Mouse (Mus musculus) c-Kit-positive CD71-positive TER-119-positive erythroid progenitor cells, embryonic 14.5 days (primary cell): ENCODE results near the gene Sos1.
A peak's percentile ranks its signal among the peaks of the same experiment; 100 is the strongest.

ENCODE experiments used
- DNase-seq: peaks from one replicate; pipeline ENCODE4 v3.0.0-alpha.2; 2013; ENCODE audit warnings: low spot score

The Sos1 gene

GRCm38 (mm10) chr17:80480031-80480854 is at the start of gene Sos1:
Gene Sos1, minus strand, starts transcription at chr17:80480453.
- DNase-seq, result peak; percentile 86

DNA sequence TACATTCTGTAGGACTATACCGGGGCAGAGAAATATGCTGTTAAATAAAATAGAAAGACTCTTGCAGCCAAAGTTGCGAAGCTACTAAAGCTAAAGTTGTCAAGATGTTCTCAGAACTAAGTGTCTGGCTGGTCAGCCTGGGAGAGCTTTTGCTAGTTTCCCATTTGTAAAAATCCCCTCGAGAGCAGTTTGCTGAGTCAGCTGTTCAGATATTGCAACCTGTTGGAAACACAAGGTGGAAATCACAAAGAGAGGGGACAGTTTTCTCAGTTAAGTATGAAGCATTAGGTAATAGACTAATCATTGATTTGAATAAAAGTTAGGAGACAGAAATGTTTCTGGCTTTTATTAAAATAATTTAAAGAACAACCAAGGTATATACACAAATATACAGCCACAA is 43.0 kb upstream of the Sos1 start:
- no peak for DNase-seq

- DNase-seq, result no peak
Measured at GRCm38 (mm10) chr17:80522229-80522556, 41.9 kb upstream of the Sos1 start.

DNA sequence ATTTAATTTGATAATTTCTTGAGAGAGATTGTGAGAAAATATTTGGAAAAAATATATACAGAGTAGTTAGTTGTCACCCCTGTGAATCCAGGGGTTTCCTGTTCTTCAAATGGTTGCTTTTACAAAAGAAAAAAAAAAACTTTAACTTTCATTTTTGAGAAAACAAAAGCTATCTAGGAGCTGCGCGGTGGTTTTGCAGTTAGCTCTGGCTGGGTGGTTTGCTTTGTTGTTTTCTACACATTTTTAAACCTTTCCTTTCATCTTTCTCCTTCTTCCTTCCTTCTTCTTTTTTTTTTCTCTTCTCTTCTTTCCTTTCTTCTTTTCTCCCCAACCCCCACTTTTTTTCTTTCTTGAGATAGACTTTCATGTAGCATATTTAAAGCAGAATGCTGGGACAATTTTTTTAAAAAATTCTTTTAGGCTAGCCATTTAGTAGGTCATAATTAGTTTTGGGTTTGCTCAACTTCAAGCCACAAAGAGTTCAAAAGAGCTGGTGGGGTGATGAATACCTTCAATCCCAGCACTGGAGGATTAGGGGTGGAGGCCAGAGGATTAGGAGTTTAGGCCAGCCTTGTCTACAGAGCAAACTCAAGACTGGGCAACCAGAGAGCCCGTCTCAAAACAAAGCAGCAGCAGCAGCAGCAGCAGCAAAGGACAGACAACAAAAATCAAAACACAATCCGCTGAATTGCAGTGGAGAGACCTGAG is 41.4 kb upstream of the Sos1 start:
- no peak for DNase-seq

DNA sequence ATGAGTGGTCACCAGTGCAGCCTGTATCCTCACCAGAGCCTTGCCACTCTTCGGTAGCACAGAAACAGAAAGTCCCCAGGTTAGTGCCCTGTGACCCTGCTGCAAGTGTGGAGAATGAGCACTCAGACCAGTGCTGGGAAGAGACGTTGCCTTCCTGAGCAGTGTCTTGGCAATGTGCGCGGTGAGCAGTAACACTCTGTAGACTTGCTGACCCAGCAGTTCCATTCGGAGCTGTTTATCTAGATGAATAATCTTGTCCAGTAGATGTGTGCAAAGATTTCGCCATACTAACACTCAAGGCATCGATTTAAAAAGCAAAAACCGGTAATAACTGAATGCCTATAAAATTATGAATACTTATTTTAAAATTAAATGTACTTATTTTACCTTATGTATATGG is 40.3 kb upstream of the Sos1 start:
- no peak for DNase-seq

DNA sequence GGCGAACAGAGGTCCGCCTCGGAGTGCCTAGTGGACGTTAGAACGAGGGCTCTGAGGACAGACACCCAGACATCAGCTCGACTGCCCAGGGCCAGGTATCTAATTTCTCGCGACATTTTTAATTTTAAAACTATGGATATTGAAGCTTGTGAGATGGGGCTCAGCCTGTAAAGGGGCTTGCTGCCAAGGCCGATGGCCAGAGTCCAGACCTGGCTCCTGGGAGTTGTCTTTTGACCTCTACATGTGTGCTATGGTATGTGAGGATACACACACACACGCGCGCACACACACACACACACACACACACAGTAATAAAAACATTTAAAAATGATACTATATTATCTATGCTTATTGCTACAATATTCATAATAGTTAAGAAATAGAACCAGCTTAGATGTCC is 38.6 kb upstream of the Sos1 start:
- no peak for DNase-seq

GRCm38 (mm10) chr17:80517244-80517643 is 37.0 kb upstream of the Sos1 start:
- no peak for DNase-seq

GRCm38 (mm10) chr17:80515956-80516355 is 35.7 kb upstream of the Sos1 start:
- DNase-seq, result no peak

- DNase-seq, result no peak
Measured at GRCm38 (mm10) chr17:80515513-80515912, 35.3 kb upstream of the Sos1 start.

- peak; percentile 36 for DNase-seq
Measured at GRCm38 (mm10) chr17:80513766-80514165, 33.5 kb upstream of the Sos1 start.

DNA sequence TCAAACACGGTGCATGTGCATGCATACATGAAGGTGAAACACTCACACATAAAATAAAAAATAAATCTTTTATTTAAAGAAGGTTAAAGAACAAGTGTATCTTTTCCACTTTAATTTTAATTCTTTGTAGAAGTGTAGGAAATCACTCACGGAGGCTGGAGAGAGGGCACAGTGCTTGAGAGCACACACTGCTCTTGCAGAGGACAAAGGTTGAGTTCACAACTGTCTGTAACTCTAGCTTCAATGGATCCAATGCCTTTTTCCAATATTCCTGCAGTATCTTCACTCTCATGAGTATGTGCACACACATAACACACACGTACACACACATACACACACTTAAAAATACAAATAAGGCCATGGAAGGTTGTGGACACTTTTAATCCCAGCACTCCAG is 30.2 kb upstream of the Sos1 start:
- no peak for DNase-seq

DNA sequence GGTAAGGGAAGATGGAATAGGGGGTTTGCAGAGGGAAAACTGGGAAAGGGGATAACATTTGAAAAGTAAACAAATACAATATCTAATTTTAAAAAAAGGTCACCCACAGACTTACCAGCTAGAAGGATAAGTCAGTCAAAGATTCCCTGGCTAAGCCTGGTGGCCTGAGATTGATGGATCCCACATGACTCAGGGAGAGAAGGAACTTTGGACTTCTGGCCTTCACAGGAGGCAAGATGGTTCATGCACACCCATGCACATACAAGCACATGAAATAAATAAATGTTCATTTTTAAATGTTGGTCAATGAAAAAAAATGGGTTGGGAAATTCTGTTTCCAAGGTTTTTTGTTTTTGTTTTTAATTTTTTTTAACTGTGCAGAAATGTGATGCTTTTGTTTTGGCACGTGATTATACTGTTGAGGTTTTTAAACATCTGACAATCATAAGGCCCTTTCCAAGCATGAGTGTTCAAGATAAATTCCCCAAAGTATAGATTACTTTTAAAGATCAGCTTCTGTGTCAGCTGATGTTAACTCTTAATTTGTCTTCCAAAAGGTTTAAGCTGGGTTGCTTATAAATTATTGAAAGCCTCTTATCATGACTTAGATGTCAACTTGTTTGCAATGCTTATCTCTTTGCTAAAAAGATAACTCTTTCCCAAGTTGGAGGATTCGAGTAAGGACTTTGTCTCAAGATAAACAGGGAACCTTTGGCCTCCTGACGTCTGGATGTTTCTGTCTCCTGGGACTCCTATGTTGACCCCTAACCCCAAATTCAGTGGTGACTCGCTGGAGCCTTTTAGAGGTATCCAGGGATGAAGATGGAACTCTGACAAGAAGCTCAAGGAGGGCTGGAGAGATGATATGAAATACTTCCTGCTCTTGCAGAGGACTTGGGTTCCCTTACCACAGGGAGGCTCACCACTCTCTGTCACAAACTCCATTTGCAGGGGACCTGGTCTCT is 29.5 kb upstream of the Sos1 start:
- no peak for DNase-seq

- no peak for DNase-seq
Measured at GRCm38 (mm10) chr17:80505766-80506165, 25.5 kb upstream of the Sos1 start.

DNA sequence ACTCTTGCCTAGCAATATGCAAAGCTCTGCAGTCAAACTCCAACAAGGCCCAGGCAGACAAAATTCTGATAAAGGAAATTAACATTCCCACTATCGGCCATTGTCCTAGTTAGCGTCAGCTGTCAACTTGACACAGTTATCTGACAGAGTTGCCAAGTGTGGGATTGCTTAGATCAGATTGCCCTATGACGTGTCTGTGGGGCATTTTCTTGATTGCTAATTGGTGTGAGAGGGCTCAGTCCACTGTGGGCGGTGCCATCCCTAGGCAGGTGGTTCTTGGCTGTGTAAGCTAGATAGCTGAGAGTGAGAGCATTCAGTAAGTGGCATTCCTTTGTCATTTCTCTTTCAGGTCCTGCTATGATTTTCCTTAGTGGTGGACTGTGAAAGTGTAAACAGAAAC is 25.1 kb upstream of the Sos1 start:
- DNase-seq, result no peak

DNA sequence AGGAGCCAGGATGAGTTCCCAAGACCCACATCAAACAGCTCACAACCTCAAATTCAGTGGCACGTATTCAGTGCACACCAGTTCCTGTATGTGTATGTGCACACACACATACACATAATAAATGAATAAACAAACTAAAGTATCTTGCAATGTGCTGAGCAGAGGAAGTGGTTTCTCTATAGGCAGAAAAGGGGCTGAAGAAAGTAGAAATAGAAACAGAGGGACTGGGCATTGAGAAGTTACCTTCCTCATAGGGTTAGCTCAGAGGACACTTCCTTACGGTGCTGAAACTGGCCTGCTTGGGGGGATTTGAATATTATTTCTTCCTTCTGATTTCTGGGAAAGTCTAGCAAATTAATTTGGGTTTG is 21.5 kb upstream of the Sos1 start:
- no peak for DNase-seq

DNA sequence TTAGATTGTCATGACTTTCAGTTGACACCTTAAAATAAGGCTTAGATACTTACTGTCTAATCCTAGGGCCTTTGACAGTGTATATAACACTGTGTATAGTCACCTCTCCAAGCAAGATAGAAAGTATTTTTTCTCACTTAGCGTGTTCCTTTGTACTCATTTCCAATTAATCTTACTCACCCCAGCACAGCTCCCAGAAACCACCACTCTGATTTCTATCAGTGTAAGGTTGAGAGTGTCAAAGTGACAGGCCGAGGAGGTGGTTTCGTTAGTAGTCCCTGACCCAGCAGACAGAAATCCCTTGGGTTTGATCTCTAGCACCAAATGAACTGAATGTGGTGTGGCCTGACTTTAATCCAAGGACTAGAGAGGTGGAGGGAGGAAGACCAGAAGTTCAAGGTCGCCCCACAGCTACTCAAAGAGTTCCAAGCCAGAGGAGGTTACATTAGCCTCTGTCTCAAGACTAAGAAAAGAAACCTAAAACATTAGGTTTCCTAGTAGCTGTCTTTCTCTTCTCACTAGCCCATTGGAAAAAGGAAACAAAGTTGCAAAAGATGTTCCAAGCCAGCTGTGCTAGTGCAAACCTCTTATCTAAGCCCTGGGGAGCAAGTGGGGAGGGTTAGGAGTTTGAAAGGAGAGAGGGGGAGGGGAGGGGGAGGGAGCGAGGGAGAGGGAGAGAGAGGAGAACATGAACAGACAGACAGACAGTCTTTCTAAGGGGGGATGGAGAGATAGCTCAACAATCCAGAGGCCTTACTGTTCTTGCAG is 21.0 kb upstream of the Sos1 start:
- DNase-seq, result no peak

DNA sequence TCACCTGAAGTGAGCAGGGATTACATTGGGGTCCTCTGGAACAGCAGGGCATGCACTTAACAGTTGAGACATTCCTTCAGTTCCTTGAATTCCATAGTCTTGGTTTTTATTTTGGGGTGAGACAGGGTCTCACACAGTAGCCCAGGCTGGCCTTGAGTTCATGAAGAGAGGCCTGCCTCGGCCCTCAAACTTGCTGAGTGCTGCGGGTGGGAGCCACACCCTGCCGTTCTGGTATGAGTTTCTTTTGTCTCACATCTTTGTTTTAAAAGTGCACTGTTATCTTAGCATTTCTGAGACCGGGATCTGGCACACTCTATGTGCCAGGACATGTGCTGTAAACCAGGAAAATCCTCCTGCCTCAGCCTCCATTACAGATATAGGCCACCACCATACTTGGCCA is 19.8 kb upstream of the Sos1 start:
- DNase-seq, result no peak

GRCm38 (mm10) chr17:80498600-80499268 is 18.5 kb upstream of the Sos1 start:
- no peak for DNase-seq

DNA sequence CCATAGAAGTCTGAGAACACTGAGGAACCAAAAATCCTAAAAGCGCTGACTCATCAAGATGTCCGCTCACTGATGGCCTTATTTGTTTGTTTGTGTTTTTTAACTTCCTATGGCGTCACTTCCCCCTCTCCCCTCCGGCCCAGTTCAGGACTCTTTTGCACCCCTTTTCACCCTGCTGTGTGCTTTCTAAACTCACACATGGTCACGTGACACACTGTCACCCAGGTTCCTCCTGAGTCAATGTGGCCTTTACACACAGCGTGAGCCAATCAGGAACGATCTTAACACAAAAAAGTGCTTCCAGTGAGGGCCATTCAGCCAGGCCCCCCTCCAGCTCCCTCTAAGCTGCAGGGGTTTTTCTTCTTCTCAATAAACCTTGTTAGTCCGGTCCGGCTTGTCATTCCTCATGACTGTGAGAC is 16.9 kb upstream of the Sos1 start:
- DNase-seq, result no peak

GRCm38 (mm10) chr17:80496607-80497170 is 16.4 kb upstream of the Sos1 start:
- DNase-seq, result no peak

GRCm38 (mm10) chr17:80496185-80496584 is 15.9 kb upstream of the Sos1 start:
- DNase-seq, result no peak
